In genomic region chr19:44567763-44568162, GRCm38 (mm10) we compare ENCODE assay signal across 28 mouse cellular contexts. TPM values are rescaled to one million over a fixed set of nuclear protein-coding genes. Genes with fewer than 3 reads are reported as not detected.
"Had no signal": no experiment of that assay in that cellular context is flagged by ENCODE, and none has a peak within 500 bp of the region (broad histone marks: within the 10 kb centered on the region; RNA-seq: fewer than 3 reads in every experiment).

No protein-coding gene starts in this region.

- H3K9ac ChIP-seq: liver, embryonic 13.5 days; lung, embryonic 15.5 days; midbrain, embryonic 13.5 days; neural tube, embryonic 13.5 days; stomach, embryonic 15.5 days had no signal

- H3K9me3 ChIP-seq: liver, embryonic 13.5 days; lung, embryonic 15.5 days; megakaryocyte, embryonic 14.5 days; midbrain, embryonic 10.5 days; midbrain, embryonic 13.5 days; neural tube, embryonic 13.5 days; stomach, embryonic 15.5 days had no signal

- H3K27ac ChIP-seq: hindbrain, postnatal 0 days; left cerebral cortex, adult 2 months; liver, embryonic 13.5 days; lung, embryonic 15.5 days; midbrain, embryonic 10.5 days; midbrain, embryonic 13.5 days; neural tube, embryonic 13.5 days; stomach, embryonic 15.5 days had no signal

- H3K4me3 ChIP-seq: left cerebral cortex, adult 2 months; liver, embryonic 13.5 days; lung, embryonic 15.5 days; megakaryocyte, embryonic 14.5 days; midbrain, embryonic 10.5 days; midbrain, embryonic 13.5 days; myocyte; neural tube, embryonic 13.5 days; stomach, embryonic 15.5 days had no signal

- ATAC-seq: hindbrain, postnatal 0 days; inflammation-experienced regulatory T-cells, adult 6 months; intestine, embryonic 16.5 days; midbrain, embryonic 13.5 days; midbrain, embryonic 16.5 days had no signal

- H3K27me3 ChIP-seq: liver, embryonic 13.5 days; lung, embryonic 15.5 days; megakaryocyte, embryonic 14.5 days; midbrain, embryonic 13.5 days; neural tube, embryonic 13.5 days; stomach, embryonic 15.5 days had no signal

- H3K4me2 ChIP-seq: liver, embryonic 13.5 days; lung, embryonic 15.5 days; midbrain, embryonic 13.5 days; neural tube, embryonic 13.5 days; stomach, embryonic 15.5 days had no signal

- DNase-seq: layer of hippocampus, postnatal 36 days; liver, embryonic 13.5 days; retina, postnatal 1 day; right cerebral cortex, postnatal 25 days; spleen, adult 18-20 months; thymus, postnatal 25 days had no signal

RNA-seq across cellular contexts. Expression of gene Gm20538, which starts 15.1 kb away (rescaled TPM):
- total RNA-seq: hindbrain, postnatal 0 days; layer of hippocampus, adult 8-10 months; layer of hippocampus, postnatal 10 days; layer of hippocampus, postnatal 36 days; left cerebral cortex, adult 2 months; left cerebral cortex, postnatal 10 days; left cerebral cortex, postnatal 36 days; liver, adult 2 months; monocyte, adult 5-6 weeks had no signal
- polyA plus RNA-seq: hindbrain, postnatal 0 days; inflammation-experienced regulatory T-cells, adult 6 months; intestine, embryonic 16.5 days; limb, embryonic 11.5 days; limb, embryonic 14.5 days; liver, adult 2 months; liver, embryonic 13.5 days; liver, embryonic 16.5 days; lung, embryonic 15.5 days; midbrain, embryonic 10.5 days; midbrain, embryonic 13.5 days; midbrain, embryonic 16.5 days; myocyte; neural tube, embryonic 13.5 days; stomach, embryonic 15.5 days; thymus, postnatal 0 days had no signal
